Mouse (Mus musculus): Measurements from ENCODE around the gene Rbp4.

Rbp4 gene

GRCm38 (mm10) chr19:38125219-38125610 is at the start of gene Rbp4:
Rbp4 (minus strand) TSS chr19:38125281.
- in situ Hi-C loops (cut with MboI) = no loop called here

DNA sequence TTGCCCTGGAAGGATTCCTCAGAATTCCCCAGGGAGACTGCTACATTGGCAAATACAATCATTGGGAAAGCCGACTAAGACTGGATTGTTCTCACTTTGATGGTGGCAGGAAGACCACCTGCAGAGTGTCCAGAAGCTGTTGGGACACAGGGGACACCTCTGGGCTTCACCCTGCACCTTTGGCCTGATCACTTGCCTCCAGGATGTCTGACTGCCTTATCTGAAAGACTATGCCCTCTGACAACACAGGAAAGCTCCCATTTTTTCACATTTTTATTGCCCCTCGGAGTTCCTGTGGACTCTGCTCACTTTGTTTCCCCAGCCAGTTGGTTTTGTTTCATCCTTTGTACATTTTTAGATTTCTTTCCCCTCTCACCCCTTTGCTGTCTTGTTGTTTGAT is 39.6 kb upstream of the Rbp4 start:
- in situ Hi-C loops (cut with MboI) = no loop called here

GRCm38 (mm10) chr19:38161648-38162354 is 36.7 kb upstream of the Rbp4 start:
- in situ Hi-C loops (cut with MboI) = no loop called here

DNA sequence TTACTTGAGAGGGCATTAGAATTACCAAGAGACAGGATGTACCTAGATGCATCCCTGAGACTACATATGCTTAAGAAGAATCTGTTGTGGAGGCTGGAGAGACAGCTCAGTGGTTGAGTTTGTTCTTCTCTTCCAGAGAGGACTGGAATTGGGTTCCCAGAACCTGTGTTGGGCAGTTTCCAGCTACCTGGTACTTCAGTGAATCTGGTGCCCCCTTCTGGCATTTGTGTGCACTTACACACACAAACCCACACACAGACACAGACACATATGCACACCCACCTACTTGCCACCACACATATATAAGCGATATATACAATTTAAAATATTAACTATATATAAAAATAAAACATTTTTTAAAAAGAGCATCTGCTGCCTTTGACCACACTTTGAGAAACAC is 31.2 kb upstream of the Rbp4 start:
- in situ Hi-C loops (cut with MboI) = no loop called here

GRCm38 (mm10) chr19:38143540-38144271 is 18.6 kb upstream of the Rbp4 start:
- in situ Hi-C loops (cut with MboI) = no loop called here

DNA sequence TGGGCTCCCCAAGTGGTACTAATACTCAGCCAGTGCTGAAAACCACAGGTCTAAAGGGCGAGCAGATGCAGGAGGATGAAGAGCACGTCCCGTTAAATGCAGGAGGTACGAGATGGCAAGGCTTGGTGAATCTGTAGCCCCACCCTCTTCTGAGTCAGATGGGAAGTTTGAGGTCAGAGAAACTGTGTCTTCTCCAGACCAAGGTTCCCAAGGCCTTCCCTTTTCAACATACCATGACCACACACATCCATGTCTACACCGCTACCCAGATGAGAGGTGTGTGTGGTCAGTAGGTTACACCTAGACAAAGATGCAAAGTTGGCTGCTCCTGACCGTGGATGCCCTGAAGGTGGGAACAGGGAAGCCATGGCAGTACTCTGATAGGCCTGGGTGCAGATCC is 9.7 kb upstream of the Rbp4 start:
- in situ Hi-C loops (cut with MboI) = no loop called here

DNA sequence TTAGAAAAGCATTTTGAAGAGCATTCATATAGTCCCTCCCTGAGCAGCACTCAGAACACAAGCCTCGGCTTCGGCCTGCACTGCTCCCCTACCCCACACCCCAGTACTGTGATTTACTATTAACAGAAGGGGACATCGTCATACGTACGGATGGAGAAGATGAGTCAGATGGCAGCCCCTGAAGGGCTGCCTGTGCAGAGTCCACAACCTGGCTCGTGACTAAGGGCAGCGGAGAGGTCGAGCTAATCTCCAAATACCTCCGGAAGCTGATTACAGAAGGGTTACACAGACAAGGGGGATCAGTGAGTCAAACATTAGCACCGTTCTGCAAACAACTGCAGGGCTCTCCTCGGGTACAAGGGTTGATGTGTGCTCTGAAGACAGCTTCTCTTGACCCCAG is 8.9 kb upstream of the Rbp4 start:
- in situ Hi-C loops (cut with MboI) = no loop called here

DNA sequence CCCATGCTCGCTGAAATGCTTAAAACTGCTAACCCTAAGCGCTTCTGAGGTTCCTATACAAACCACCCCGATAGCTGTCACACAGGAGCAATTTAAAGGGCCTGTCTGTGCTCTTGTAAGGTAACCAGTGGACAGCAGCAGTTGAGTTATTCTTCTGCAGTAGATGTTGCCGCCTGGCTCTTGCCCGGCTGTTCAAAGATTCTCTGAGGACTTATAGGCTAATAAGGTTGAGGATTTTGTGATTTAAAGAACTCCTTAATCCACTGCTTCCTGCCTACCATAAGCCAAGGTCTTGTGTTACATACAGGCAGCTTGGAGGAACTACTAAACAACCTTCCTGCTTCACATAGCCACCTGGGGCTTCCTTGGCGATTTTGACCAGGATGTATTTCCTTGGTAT is 7.4 kb upstream of the Rbp4 start, which contains the start of gene Pde6c:
Pde6c (plus strand) TSS at position 301 of the 400 bp plus-strand sequence.
- in situ Hi-C loops (cut with MboI) = no loop called here

- in situ Hi-C loops (cut with MboI) = no loop called here
Observed at GRCm38 (mm10) chr19:38126656-38127055, 1.6 kb upstream of the Rbp4 start.

- in situ Hi-C loops (cut with MboI) = no loop called here
Observed at GRCm38 (mm10) chr19:38124401-38125218, 471 bp downstream of the Rbp4 start.

GRCm38 (mm10) chr19:38123921-38124320 is 1.2 kb downstream of the Rbp4 start:
- in situ Hi-C loops (cut with MboI) = no loop called here

GRCm38 (mm10) chr19:38120123-38120760 is 4.8 kb downstream of the Rbp4 start:
- in situ Hi-C loops (cut with MboI) = no loop called here

DNA sequence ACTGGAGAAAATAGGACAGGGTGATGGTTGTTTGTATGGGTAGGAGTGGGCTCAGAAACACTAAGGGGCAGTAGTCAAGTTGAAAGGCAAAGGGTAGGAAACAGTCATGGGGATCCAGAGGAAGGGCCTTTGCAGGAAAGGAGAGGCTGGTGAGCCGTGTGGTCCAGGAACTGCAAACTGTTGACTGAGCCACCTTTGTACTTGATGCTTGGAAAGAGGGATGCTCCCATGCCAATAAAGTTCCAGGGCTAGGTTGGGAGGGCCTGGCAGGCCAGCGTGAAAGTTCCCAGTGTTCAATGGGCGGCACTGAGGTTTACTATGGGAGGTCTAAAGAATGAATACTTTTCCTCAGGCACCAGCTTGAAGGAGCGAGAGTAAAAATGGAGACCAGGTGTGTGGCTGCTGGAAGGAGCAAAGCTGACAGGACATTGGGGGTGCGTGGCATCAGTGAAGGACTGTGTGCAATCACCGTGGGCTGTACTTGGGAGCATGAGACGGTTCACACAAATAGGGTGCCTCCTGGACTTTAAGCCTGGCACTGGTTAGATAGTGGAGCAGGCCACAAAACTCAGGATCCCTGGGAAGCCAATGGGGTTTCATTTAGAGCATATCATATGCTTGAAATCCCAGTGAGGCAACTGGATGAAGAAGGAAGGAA is 10.1 kb downstream of the Rbp4 start:
- in situ Hi-C loops (cut with MboI) = no loop called here

DNA sequence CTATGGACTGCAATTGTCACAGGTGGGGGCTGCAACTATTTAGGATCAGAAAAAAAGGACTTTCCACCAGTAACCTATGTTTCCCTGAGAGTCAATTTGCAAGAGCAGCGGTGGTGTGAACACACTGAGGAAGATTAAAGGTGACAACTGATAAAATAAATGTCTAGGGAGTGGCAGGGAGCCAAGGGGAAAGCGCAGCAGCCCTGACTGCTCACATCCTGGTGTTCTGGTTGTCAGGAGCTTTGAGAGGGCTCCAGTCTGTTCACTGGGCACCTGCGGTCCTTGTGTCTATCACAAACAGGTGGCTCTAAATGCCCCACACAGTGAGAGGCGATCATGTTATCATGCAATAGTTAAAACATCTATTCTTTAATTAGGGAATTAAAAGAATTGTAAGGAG is 12.5 kb downstream of the Rbp4 start:
- in situ Hi-C loops (cut with MboI) = no loop called here

GRCm38 (mm10) chr19:38111056-38111455 is 14.0 kb downstream of the Rbp4 start:
- in situ Hi-C loops (cut with MboI) = no loop called here

- in situ Hi-C loops (cut with MboI) = no loop called here
Observed at GRCm38 (mm10) chr19:38109506-38110242, 15.4 kb downstream of the Rbp4 start.

DNA sequence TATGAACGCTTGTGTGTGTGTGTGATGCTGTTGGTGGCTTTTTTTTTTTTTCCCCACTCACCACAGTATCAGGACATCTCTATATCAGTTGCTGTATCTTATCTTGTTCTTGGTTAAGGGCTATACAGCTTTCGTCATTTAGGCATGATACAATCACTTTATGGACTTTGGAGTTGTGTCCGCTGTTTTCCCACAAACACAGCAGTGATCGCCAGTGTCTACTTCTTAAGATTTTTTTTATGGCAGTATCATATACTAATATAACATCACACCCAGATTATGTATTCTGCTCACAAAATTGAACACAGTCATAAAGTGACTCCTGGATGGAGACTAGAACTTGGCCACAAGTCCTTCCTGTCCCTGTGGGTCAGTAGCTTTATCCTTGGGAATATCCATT is 17.2 kb downstream of the Rbp4 start:
- in situ Hi-C loops (cut with MboI) = no loop called here

DNA sequence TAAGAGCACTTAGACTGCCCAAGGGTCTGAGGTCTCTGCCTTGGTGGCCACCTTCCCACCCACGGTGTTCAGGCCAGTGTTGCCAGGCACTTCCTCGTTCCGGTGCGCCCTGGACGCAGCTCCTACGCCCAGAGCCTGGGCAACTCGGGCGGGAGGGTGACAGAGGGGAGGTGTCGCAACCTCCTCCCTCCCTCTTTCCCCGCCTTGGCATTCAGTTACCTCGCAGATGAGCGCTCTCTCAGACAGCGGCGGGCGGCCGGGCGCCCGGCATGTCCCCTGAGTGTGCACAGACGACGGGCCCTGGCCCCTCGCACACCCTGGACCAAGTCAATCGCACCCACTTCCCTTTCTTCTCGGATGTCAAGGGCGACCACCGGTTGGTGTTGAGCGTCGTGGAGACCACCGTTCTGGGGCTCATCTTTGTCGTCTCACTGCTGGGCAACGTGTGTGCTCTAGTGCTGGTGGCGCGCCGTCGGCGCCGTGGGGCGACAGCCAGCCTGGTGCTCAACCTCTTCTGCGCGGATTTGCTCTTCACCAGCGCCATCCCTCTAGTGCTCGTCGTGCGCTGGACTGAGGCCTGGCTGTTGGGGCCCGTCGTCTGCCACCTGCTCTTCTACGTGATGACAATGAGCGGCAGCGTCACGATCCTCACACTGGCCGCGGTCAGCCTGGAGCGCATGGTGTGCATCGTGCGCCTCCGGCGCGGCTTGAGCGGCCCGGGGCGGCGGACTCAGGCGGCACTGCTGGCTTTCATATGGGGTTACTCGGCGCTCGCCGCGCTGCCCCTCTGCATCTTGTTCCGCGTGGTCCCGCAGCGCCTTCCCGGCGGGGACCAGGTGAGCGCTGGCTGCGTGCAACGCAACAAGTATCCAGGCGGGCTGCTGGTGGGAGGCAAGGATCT is 28.0 kb downstream of the Rbp4 start, which contains the start of gene Ffar4:
Ffar4 (plus strand) TSS at position 214 of the 901 bp plus-strand sequence.
- in situ Hi-C loops (cut with MboI) = no loop called here

DNA sequence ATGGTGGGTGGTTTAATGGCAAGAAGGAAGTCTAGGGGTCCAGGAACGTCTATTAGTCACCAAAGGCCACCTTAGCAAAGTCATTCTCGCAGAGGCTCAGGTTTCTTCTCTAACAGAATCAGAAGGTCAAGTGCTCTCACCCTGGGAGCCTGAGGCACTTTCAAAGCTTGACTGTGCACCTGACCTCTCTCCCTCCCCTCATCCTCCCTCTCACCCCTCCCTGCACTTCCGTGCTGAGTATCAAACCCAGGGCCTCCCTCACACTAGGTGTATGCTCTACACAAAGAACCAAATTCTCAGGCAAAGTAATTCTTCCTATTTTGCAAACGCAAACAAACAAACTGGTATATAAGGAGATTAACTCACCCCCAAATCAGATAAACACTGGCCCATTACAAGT is 28.9 kb downstream of the Rbp4 start:
- in situ Hi-C loops (cut with MboI) = no loop called here

DNA sequence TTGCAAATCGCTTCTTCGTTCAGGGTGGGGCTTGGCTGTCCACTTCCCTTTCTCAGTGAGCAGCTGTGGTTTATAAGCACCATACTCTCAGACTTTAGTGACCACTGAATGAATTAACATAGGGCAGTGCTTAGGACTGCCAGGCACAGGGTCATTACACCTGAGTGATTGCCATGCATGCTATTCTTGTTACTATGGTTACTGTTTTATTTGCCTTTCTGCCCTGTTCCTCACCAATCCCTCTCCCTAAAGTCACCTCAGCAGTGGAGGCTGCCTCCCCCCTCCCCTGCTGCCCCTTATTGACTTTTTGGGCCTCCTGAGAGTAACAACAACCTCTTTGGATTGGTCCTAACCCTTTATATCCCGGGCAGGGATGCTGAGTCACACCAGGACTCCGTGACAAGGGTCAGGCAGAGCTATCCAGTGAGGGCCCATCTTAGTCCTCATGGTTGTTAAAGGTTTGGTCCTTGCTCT is 33.5 kb downstream of the Rbp4 start:
- in situ Hi-C loops (cut with MboI) = no loop called here
